Mouse (Mus musculus) retina, postnatal 7 days (tissue): ENCODE measurements around the gene Etl4.

Source experiments
- DNase-seq: peaks from one replicate; pipeline ENCODE4 v3.0.0-alpha.2; 2012; ENCODE audit warnings: low read depth, low spot score

The Etl4 gene

DNA sequence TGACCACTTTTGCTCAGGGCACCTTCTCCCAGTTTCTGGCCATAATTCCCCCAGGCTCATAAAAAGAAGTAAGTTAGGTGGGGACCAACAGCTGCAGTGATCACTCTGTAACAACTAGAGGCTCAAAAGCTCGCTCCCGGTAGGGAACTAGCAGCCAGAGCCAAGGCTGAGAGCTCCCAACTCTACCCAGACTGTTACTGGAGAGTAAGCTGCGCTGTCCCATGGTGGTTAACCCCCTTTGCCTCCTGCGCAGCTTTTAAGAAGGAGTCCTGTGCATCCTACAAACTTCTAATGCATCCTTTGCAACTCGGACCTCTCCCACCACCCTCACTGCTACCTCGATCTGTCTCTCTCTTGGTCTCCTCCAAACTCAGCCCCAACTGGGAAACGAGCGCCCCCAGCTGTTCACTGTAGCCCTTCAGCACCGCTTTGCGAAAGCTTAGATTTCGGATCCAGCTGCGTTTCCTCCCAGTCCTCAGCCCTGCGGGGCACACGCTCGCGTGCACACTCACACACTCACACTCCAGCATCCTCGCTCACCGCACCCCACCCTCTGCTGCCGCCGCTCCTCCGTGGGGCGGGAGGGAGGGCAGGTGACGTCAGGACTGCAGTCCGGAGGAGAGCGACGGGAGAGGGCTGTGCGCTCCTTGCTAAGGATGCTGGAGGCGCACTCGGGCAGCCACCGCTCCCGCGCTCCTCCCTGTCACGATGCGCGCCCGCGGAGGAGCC lies at the start of gene Etl4:
TSS of gene Etl4 (plus strand) at position 610 of the 729 bp plus-strand sequence.
- DNase-seq, result peak; percentile 34

DNA sequence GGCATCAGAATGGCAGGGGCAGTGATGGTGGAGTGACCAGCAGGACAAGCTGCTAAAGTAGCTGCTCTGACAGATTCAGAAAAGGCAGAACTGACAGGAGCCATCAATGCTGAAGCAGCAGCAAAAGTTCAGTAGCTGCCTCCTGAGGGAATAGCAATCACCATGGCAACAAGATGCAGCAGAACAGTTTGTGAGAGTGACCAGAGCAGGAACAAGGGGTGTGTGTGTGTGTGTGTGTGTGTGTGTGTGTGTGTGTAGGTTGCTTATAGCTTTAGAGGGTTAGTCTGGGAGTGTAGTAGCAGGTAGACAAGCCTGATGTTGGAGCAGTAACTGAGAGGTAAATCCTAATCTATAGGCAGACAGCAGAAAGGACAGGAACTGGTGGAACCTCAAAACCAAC lies 40.4 kb upstream of the Etl4 start:
- DNase-seq, result no peak

- DNase-seq, result no peak
Measured at GRCm38 (mm10) chr2:19871881-19872280, 37.7 kb upstream of the Etl4 start.

DNA sequence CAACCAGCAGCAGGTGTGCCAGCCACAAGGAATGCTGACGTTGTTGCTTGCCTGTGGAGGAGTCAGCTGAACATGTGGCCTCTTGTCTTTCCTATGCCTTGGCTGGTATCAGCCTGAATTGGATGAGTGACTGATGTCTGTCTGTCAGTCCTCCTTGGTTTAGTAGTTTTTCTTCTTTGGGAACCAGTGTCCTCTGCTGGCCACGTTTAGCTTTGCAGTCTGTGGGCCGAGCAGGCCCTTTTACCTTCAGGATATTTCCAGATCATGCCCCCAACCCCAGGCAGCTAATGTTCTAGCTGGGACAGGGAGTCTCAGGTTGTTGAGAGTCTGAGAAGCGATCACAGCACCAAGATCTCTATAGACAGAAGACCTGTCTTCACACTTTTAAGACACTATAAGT lies 18.7 kb upstream of the Etl4 start:
- DNase-seq, result no peak

GRCm38 (mm10) chr2:19909900-19910780 lies 560 bp downstream of the Etl4 start:
- no peak for DNase-seq

DNA sequence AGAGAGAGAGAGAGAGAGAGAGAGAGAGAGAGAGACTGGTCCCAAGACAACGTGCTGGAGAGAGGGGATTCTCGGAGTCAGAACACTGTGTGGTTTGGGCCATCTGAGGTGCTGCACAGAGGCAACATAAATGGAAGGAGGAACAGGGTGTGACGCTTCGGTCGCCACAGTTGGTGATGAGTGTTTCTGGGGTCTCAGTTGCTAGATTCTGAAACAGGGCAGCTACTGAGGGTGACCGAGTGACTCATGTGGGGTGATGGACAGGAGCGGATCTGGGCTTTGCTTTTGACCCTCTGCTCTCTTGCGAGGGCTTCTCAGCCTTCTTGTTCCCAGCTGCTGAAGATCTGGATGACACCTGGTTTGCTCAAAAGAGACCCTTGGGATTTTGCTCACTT lies 1.2 kb downstream of the Etl4 start:
- no peak for DNase-seq

- peak; percentile 30 for DNase-seq
Measured at GRCm38 (mm10) chr2:19919190-19919589, 9.6 kb downstream of the Etl4 start.

GRCm38 (mm10) chr2:19930009-19930408 lies 20.4 kb downstream of the Etl4 start:
- DNase-seq, result no peak

DNA sequence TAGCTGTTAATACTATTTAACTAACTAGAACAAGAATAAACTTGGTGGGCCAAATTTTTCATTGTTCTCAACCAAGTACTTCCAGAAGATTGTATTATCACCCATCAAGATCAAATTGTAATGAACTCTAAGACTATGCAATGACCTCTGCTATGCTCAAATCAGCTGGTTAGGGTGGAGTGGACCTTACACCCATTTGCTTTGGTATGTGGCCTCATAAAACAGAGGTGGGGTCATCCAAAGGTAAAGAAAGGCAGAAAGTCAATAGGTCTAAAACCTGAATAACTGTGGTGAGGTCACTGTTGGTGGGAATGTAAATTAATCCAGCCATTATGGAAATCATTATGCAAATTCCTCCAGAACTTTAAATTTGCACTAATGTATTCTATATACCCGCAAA lies 24.3 kb downstream of the Etl4 start:
- DNase-seq, result no peak

DNA sequence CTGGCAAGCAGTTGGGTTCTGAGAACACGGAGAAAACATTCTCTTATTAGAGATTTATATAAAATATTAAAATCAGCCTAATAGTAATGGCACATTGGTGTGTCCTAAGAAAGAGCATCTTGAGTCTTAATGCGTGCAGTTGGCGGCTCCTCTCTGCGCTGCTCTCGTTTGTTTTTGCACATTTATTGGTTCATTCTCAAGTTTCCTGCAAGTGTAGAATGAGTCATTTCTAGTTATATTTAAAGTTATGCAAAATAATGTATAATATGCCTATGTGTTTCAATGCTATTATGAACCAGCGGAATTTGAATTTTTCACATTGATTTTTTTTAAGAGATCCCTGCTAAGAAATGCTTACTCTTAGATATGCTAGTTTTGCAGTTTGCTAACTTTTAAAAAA lies 35.6 kb downstream of the Etl4 start:
- DNase-seq, result no peak

DNA sequence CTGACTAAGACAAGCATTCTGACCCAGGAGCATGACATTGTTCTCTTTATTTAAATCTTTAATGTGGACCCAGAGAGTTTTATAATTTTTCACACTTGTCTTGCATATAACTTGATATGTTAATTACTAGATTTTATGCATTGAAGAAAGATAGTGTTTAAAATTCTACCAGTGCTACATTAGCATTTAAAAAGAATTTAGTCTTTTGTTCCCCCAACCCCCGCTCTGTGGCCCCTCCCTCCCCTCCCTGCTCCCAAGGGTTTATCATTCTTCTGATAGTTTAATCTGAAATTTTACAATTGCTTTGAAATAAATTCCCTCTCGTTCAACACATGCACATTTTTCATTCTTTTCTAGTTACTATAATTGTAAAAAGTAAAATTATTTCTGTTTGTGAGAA lies 43.4 kb downstream of the Etl4 start:
- no peak for DNase-seq

- DNase-seq, result no peak
Measured at GRCm38 (mm10) chr2:19966445-19966844, 56.9 kb downstream of the Etl4 start.

DNA sequence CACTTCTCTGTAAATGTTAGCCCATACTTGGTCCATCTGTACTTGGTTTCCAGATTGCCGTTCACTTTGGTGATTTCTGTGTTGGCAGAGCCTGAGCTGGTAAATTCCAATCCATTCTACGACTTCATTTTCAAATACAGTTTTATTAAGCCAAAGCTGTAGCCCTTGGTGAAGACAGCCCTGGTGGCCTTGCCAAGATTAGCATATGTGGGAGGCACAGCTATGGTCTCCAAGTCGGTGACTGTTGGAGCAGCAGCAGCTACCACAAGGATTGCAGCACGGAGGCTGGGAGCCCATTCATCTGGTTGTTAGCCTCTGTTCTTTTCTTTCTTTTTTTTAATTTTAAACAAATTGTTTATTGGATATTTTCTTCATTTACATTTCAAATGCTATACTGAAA lies 128.1 kb downstream of the Etl4 start:
- DNase-seq, result no peak

DNA sequence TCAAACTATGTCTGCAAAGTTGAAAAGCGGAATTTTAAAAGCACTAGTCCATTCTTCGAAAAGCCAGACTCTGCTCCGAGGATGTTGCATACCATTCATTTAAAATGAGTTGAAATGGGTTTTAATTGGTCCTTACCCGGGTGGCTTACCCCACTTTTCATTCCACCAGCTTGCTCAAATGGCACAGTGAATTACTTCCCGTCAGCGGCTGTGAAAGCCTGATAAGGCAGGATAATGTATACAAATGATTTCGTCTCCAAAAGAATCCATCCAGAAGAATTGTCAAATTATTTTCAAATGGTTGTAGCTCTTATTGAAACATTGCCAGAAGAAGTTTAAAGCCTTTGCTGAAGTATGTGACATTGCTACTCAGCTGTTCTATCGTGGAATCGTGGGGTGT lies 162.8 kb downstream of the Etl4 start:
- no peak for DNase-seq

DNA sequence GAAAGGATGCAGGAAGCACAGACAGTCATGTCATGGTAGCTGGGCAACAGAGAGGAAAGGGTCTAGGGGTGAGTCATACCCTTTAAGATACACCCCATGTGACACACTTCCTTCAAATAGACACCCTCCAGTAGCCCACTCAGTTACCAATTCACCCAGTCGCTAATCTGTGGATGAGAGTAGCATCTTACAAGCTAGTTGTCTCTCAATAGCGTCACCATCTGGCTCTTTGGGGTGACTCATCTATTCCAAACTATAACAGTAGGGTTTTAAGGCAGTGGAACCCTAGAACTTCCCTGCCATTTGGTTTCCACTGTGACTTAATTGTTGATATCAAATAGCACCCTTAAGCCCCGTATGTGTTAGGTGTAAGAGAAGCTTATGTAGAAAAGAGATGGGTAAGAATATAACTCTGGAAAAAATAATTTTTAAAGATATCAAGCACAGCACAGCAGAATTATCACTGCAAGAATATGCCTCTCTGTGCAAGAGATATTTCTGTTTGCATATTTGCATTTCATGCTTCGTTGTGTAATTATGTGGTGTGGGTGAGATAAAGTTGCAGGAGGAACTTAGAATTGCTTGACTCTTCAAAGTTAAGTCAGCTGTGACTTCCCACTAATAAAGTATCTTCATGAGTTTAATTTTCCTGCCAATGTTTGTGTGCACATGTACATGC lies 166.7 kb downstream of the Etl4 start:
- DNase-seq, result no peak

- DNase-seq, result no peak
Measured at GRCm38 (mm10) chr2:20084781-20085180, 175.2 kb downstream of the Etl4 start.

GRCm38 (mm10) chr2:20105456-20105855 lies 195.9 kb downstream of the Etl4 start:
- no peak for DNase-seq

GRCm38 (mm10) chr2:20111703-20112102 lies 202.1 kb downstream of the Etl4 start:
- DNase-seq, result no peak

GRCm38 (mm10) chr2:20125914-20126313 lies 216.3 kb downstream of the Etl4 start:
- DNase-seq, result no peak

DNA sequence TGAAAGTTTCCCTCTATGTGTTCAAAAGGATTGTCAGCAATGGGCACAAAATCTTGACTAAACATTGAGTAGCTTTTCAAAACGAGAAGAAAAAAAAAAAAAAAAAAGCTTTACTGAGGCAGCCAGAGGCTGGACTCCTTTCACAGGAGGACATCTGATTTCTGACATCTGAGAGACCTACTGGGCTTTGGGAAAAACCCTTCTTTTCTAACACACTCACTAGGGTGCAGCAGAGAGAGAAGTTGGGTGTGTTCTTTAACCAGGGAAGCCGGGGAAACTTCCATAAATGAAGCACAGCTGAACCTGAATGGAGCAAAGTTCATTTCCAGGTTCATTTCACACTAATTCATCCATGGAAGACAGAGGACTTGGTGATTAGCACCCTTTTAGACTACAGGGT lies 222.2 kb downstream of the Etl4 start:
- DNase-seq, result no peak

- peak; percentile 1 for DNase-seq
Measured at GRCm38 (mm10) chr2:20138426-20138825, 228.8 kb downstream of the Etl4 start.

- DNase-seq, result no peak
Measured at GRCm38 (mm10) chr2:20145368-20145767, 235.8 kb downstream of the Etl4 start.
